Mouse (Mus musculus): Measurements from ENCODE around the gene Nt5m. TPM values are rescaled to one million over a fixed set of nuclear protein-coding genes. Genes with fewer than 3 reads are reported as not detected.

The Nt5m gene
- polyA plus RNA-seq (2016; fragmentation: Nextera tagmentation; extraction: Ambion mirVana), result 33.6 and 38.8 TPM in 2 replicates

GRCm38 (mm10) chr11:59839008-59839458 lies at the start of gene Nt5m:
TSS of gene Nt5m (plus strand) at chr11:59839447.
- Histone ChIP-seq H3K4me3 (peak within 1 kb of the TSS; percentile 93), H3K9me3 (no peaks in the 10 kb centered on the region), H3K4me1 (peaks cover 19% of the 10 kb centered on the region), H3K27me3 (ENCODE audit: poor library complexity, severe bottlenecking) (no peaks in the 10 kb centered on the region), H3K27ac (peak within 1 kb of the TSS; percentile 97), H3K36me3 (replicated peaks) (peaks cover 46% of the 10 kb centered on the region)
- under 1% methylated on average over 24 of the region's 24 CpGs for WGBS
- peak; percentile 94 for DNase-seq (ENCODE audit: extremely low spot score, low spot score)

GRCm38 (mm10) chr11:59793390-59793789 lies 45.9 kb upstream of the Nt5m start:
- peaks cover 4% of the 10 kb centered on the region; the same call in 1 of the 2 replicates for H3K27me3 ChIP-seq (ENCODE audit: poor library complexity, severe bottlenecking)
- H3K4me1 ChIP-seq, result no peaks in the 10 kb centered on the region
- no peak overlapping the region for H3K4me3 ChIP-seq
- no peaks in the 10 kb centered on the region for H3K9me3 ChIP-seq
- DNase-seq (ENCODE audit: extremely low spot score, low spot score), result no peak
- 93% methylated on average over 6 of the region's 6 CpGs for WGBS
- H3K27ac ChIP-seq, result no peak overlapping the region
- H3K36me3 ChIP-seq (replicated peaks), result peaks cover 76% of the 10 kb centered on the region

- H3K27ac ChIP-seq, result no peak overlapping the region
- no peaks in the 10 kb centered on the region for H3K27me3 ChIP-seq (ENCODE audit: poor library complexity, severe bottlenecking)
- no peaks in the 10 kb centered on the region for H3K4me1 ChIP-seq
- 95% methylated on average over 10 of the region's 10 CpGs for WGBS
- no peak overlapping the region for H3K4me3 ChIP-seq
- no peaks in the 10 kb centered on the region for H3K9me3 ChIP-seq
- DNase-seq (ENCODE audit: extremely low spot score, low spot score), result no peak
- peaks cover 100% of the 10 kb centered on the region for H3K36me3 ChIP-seq (replicated peaks)
Observed at GRCm38 (mm10) chr11:59800412-59800811, 38.8 kb upstream of the Nt5m start.

- H3K27me3 ChIP-seq (ENCODE audit: poor library complexity, severe bottlenecking), result no peaks in the 10 kb centered on the region
- H3K36me3 ChIP-seq (replicated peaks), result peaks cover 100% of the 10 kb centered on the region
- no peaks in the 10 kb centered on the region for H3K9me3 ChIP-seq
- H3K4me3 ChIP-seq, result no peak overlapping the region
- no peak for DNase-seq (ENCODE audit: extremely low spot score, low spot score)
- H3K27ac ChIP-seq, result no peak overlapping the region
- WGBS, result 96% methylated on average over 8 of the region's 8 CpGs
- no peaks in the 10 kb centered on the region for H3K4me1 ChIP-seq
Observed at GRCm38 (mm10) chr11:59801881-59802280, 37.4 kb upstream of the Nt5m start.

GRCm38 (mm10) chr11:59803516-59803915 lies 35.7 kb upstream of the Nt5m start:
- 94% methylated on average over 14 of the region's 14 CpGs for WGBS
- no peak for DNase-seq (ENCODE audit: extremely low spot score, low spot score)
- H3K36me3 ChIP-seq (replicated peaks), result peaks cover 93% of the 10 kb centered on the region

GRCm38 (mm10) chr11:59804409-59805110 lies 34.7 kb upstream of the Nt5m start:
- peaks cover 15% of the 10 kb centered on the region for H3K4me1 ChIP-seq
- no peak overlapping the region for H3K4me3 ChIP-seq
- DNase-seq (ENCODE audit: extremely low spot score, low spot score), result no peak
- H3K9me3 ChIP-seq, result no peaks in the 10 kb centered on the region
- H3K36me3 ChIP-seq (replicated peaks), result peaks cover 82% of the 10 kb centered on the region
- H3K27ac ChIP-seq, result no peak overlapping the region
- no peaks in the 10 kb centered on the region for H3K27me3 ChIP-seq (ENCODE audit: poor library complexity, severe bottlenecking)
- WGBS, result 93% methylated on average over 22 of the region's 22 CpGs

More at GRCm38 (mm10) chr11:59803516-59803915, 35.7 kb upstream of the Nt5m start:
- Histone ChIP-seq H3K4me3 (no peak overlapping the region), H3K9me3 (no peaks in the 10 kb centered on the region), H3K27me3 (ENCODE audit: poor library complexity, severe bottlenecking) (no peaks in the 10 kb centered on the region), H3K4me1 (peaks cover 5% of the 10 kb centered on the region), H3K27ac (no peak overlapping the region)

GRCm38 (mm10) chr11:59805256-59805655 lies 34.0 kb upstream of the Nt5m start:
- Histone ChIP-seq H3K9me3 (no peaks in the 10 kb centered on the region), H3K36me3 (replicated peaks) (peaks cover 75% of the 10 kb centered on the region), H3K27ac (no peak overlapping the region), H3K27me3 (ENCODE audit: poor library complexity, severe bottlenecking) (no peaks in the 10 kb centered on the region), H3K4me3 (no peak overlapping the region), H3K4me1 (peaks cover 18% of the 10 kb centered on the region)
- 88% methylated on average over 1 of the region's 1 CpGs for WGBS
- DNase-seq (ENCODE audit: extremely low spot score, low spot score), result no peak

GRCm38 (mm10) chr11:59805656-59806055 lies 33.6 kb upstream of the Nt5m start:
- WGBS, result 94% methylated on average over 2 of the region's 2 CpGs
- Histone ChIP-seq H3K27me3 (ENCODE audit: poor library complexity, severe bottlenecking) (no peaks in the 10 kb centered on the region), H3K36me3 (replicated peaks) (peaks cover 71% of the 10 kb centered on the region), H3K9me3 (no peaks in the 10 kb centered on the region), H3K4me3 (no peak overlapping the region), H3K4me1 (peaks cover 21% of the 10 kb centered on the region), H3K27ac (no peak overlapping the region)
- no peak for DNase-seq (ENCODE audit: extremely low spot score, low spot score)

- Histone ChIP-seq H3K4me3 (peak overlapping the region; percentile 87), H3K27me3 (ENCODE audit: poor library complexity, severe bottlenecking) (no peaks in the 10 kb centered on the region), H3K9me3 (no peaks in the 10 kb centered on the region), H3K4me1 (peaks cover 32% of the 10 kb centered on the region), H3K36me3 (replicated peaks) (peaks cover 44% of the 10 kb centered on the region), H3K27ac (no peak overlapping the region)
- WGBS, result 76% methylated on average over 14 of the region's 14 CpGs
- DNase-seq (ENCODE audit: extremely low spot score, low spot score), result no peak
Observed at GRCm38 (mm10) chr11:59808170-59808960, 30.9 kb upstream of the Nt5m start.

- DNase-seq (ENCODE audit: extremely low spot score, low spot score), result no peak
- Histone ChIP-seq H3K27me3 (ENCODE audit: poor library complexity, severe bottlenecking) (no peaks in the 10 kb centered on the region), H3K27ac (peak overlapping the region; percentile 99), H3K4me3 (peak overlapping the region; percentile 87), H3K36me3 (replicated peaks) (peaks cover 36% of the 10 kb centered on the region), H3K4me1 (peaks cover 32% of the 10 kb centered on the region), H3K9me3 (no peaks in the 10 kb centered on the region)
- WGBS, result 2% methylated on average over 15 of the region's 15 CpGs
Observed at GRCm38 (mm10) chr11:59809071-59809669, 30.1 kb upstream of the Nt5m start.

GRCm38 (mm10) chr11:59809670-59810474 lies 29.4 kb upstream of the Nt5m start, which contains the start of gene Flcn:
TSS of gene Flcn (minus strand) at chr11:59810016.
- H3K4me3 ChIP-seq, result peak within 1 kb of the TSS; percentile 87
- WGBS, result under 1% methylated on average over 52 of the region's 52 CpGs
- no peaks in the 10 kb centered on the region for H3K9me3 ChIP-seq
- peaks cover 36% of the 10 kb centered on the region for H3K4me1 ChIP-seq
- peak within 1 kb of the TSS; percentile 99 for H3K27ac ChIP-seq
- no peaks in the 10 kb centered on the region for H3K27me3 ChIP-seq (ENCODE audit: poor library complexity, severe bottlenecking)
- DNase-seq (ENCODE audit: extremely low spot score, low spot score), result peak; percentile 84
- peaks cover 29% of the 10 kb centered on the region for H3K36me3 ChIP-seq (replicated peaks)

Measured in forebrain, embryonic 10.5 days (tissue).